Mouse (Mus musculus): ENCODE measurements around the gene Ankmy2. TPM values are rescaled to one million over a fixed set of nuclear protein-coding genes. Genes with fewer than 3 reads are reported as not detected.

Gene Ankmy2
- polyA plus RNA-seq, 1 experiment from 2014 or later, result 32.0 TPM

DNA sequence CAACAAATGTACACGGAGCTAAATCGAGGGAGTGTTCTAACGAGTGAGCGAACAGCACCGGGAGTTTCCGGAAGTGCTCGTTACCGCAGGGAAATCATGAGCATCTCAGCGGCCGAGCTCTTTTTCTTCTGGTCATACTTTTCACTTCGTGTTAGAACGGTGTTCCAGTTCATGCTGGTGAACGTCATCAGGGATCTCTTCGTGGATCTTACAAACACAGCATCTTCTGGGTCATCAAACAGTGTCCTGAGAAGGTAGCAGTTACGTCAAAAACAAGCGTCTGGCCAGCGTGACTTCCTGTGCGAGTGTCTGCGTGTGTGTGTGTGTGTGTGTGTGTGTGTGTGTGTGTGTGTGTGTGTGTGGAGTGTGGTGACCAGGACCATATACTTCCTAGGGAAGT, 51.5 kb downstream of the Ankmy2 start:
- Histone ChIP-seq H3K9me3 (ENCODE audit: control insufficient read depth, low read length) (no peaks in the 10 kb centered on the region), H3K9ac (ENCODE audit: low read depth, low read length) (no peak overlapping the region), H3K27ac (ENCODE audit: low read depth, low read length) (no peak overlapping the region), H3K36me3 (ENCODE audit: control insufficient read depth, insufficient read depth, low read length) (no peaks in the 10 kb centered on the region), H3K4me3 (ENCODE audit: low read depth, low read length) (no peak overlapping the region), H3K27me3 (ENCODE audit: control insufficient read depth, insufficient read depth, low read length) (no peaks in the 10 kb centered on the region), H3K4me2 (replicated peaks; ENCODE audit: low read depth, low read length) (no peak overlapping the region), H3K4me1 (replicated peaks; ENCODE audit: control insufficient read depth, insufficient read depth, low read length) (no peaks in the 10 kb centered on the region)
- DNase-seq (ENCODE audit: low spot score) (no peak), ATAC-seq (ENCODE audit: low FRiP score) (no peak)
- 82% methylated on average over 19 of the region's 19 CpGs for WGBS

DNA sequence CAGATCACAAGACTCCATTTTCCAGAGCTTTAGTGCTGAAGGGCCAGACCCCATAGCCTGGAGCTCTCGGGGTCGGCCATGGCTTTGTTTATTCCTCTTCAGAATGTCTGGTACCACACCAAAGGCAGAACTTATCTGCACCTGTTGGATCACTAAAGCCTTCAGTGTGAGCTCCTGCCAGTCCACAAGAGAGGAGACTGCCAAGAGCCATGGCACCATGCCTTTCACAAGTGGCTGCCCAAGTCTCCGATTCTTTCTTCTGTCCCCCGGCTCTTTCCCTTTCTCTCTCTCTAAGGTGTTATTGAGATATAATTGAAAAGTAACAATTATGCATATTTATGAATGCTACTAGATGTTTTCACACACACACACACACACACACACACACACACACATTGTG, 53.2 kb downstream of the Ankmy2 start:
- 92% methylated on average over 4 of the region's 4 CpGs for WGBS

DNA sequence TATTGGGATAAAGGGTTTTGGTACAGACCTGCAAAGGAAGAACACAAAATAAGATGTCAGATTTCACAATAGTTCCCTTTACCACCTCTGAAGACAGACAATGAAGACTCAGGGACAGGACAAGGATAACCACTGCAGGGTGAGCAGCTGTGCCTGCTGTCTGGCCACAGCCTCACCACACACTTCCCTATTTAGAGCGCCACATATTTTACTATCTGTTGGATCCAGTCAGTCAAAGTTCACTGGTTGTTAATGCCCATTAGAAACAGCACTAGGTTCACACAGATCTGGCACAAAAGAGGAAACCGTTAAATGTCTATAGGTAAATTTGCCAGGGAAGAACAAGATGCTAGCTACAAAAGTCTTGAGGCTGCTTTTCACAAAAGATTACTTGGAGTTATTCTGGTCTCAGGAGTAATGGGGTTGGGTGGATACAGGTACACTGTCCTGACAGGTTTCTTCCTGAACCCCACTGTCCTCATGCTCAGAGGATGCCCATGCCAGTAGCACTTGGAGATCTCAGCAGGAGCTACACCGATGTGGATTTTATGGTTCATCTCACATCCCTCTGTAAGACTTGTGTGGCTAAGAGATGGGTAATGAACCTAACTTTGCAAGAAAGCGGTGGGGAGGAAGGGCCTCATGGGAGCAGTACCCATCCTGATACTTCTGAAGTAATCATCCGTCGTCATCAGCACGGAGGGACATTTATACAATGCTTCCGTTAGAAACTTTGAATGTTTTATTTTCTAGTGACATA, 57.7 kb downstream of the Ankmy2 start:
- ATAC-seq (ENCODE audit: low FRiP score), result peak; percentile 60
- WGBS, result 55% methylated on average over 8 of the region's 8 CpGs

More for the DNA sequence above, 53.2 kb downstream of the Ankmy2 start:
- H3K27me3 ChIP-seq (ENCODE audit: control insufficient read depth, insufficient read depth, low read length), result no peaks in the 10 kb centered on the region
- H3K4me1 ChIP-seq (replicated peaks; ENCODE audit: control insufficient read depth, insufficient read depth, low read length), result no peaks in the 10 kb centered on the region
- ATAC-seq (ENCODE audit: low FRiP score) (no peak), DNase-seq (ENCODE audit: low spot score) (no peak)
- no peak overlapping the region for H3K4me3 ChIP-seq (ENCODE audit: low read depth, low read length)
- H3K9ac ChIP-seq (ENCODE audit: low read depth, low read length), result no peak overlapping the region
- H3K36me3 ChIP-seq (ENCODE audit: control insufficient read depth, insufficient read depth, low read length), result no peaks in the 10 kb centered on the region
- H3K9me3 ChIP-seq (ENCODE audit: control insufficient read depth, low read length), result no peaks in the 10 kb centered on the region
- no peak overlapping the region for H3K4me2 ChIP-seq (replicated peaks; ENCODE audit: low read depth, low read length)
- H3K27ac ChIP-seq (ENCODE audit: low read depth, low read length), result no peak overlapping the region

DNA sequence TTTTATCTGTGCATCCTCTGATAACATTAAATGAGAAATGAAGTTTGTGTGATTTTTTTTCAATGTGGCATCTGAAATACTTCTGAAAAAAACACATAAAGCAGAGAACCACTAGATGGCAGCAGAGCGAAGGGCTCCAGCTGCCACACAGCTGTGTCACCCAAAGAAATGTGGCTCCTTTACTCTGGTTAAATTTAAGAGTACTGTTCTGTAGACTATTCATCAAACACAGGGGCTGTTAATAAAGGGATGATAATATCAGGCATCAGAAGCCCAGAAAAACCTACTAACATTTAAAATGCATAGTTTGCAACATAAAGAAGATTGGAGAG, 58.2 kb downstream of the Ankmy2 start:
- no peak overlapping the region for H3K9ac ChIP-seq (ENCODE audit: low read depth, low read length)
- H3K4me1 ChIP-seq (replicated peaks; ENCODE audit: control insufficient read depth, insufficient read depth, low read length), result no peaks in the 10 kb centered on the region
- ATAC-seq (ENCODE audit: low FRiP score) (peak; percentile 77), DNase-seq (ENCODE audit: low spot score) (peak; percentile 81)
- H3K4me2 ChIP-seq (replicated peaks; ENCODE audit: low read depth, low read length), result no peak overlapping the region
- H3K27me3 ChIP-seq (ENCODE audit: control insufficient read depth, insufficient read depth, low read length), result no peaks in the 10 kb centered on the region
- H3K27ac ChIP-seq (ENCODE audit: low read depth, low read length), result no peak overlapping the region
- H3K36me3 ChIP-seq (ENCODE audit: control insufficient read depth, insufficient read depth, low read length), result no peaks in the 10 kb centered on the region
- no peak overlapping the region for H3K4me3 ChIP-seq (ENCODE audit: low read depth, low read length)
- no peaks in the 10 kb centered on the region for H3K9me3 ChIP-seq (ENCODE audit: control insufficient read depth, low read length)
- 0% methylated on average over 1 of the region's 1 CpGs for WGBS

More for the DNA sequence above, 57.7 kb downstream of the Ankmy2 start:
- DNase-seq (ENCODE audit: low spot score), result no peak
- Histone ChIP-seq H3K27me3 (ENCODE audit: control insufficient read depth, insufficient read depth, low read length) (no peaks in the 10 kb centered on the region), H3K4me3 (ENCODE audit: low read depth, low read length) (no peak overlapping the region), H3K9me3 (ENCODE audit: control insufficient read depth, low read length) (no peaks in the 10 kb centered on the region), H3K27ac (ENCODE audit: low read depth, low read length) (no peak overlapping the region), H3K4me1 (replicated peaks; ENCODE audit: control insufficient read depth, insufficient read depth, low read length) (no peaks in the 10 kb centered on the region), H3K9ac (ENCODE audit: low read depth, low read length) (no peak overlapping the region), H3K4me2 (replicated peaks; ENCODE audit: low read depth, low read length) (no peak overlapping the region), H3K36me3 (ENCODE audit: control insufficient read depth, insufficient read depth, low read length) (no peaks in the 10 kb centered on the region)

DNA sequence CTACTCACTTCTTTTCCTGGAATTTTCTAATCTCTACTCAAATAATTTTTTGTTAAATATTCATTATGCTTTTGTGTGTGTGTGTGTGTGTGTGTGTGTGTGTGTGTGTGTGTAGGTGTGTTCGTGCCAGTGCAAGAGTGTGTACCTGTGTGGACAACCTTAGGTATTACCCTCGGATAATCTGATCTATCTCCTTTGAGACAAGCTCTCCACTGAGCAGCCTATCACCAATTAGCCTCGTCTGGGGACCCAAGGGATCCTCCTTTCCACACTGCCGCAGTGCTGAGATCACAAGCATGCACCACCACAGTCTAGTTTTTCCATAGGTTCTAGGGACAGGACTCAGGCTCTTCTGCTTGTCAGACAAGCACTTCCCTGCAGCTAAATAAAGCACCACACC, 59.3 kb downstream of the Ankmy2 start:
- no peaks in the 10 kb centered on the region for H3K27me3 ChIP-seq (ENCODE audit: control insufficient read depth, insufficient read depth, low read length)
- no peak for ATAC-seq (ENCODE audit: low FRiP score)
- H3K27ac ChIP-seq (ENCODE audit: low read depth, low read length), result no peak overlapping the region
- H3K36me3 ChIP-seq (ENCODE audit: control insufficient read depth, insufficient read depth, low read length), result no peaks in the 10 kb centered on the region
- DNase-seq (ENCODE audit: low spot score), result no peak
- H3K4me3 ChIP-seq (ENCODE audit: low read depth, low read length), result no peak overlapping the region
- no peak overlapping the region for H3K4me2 ChIP-seq (replicated peaks; ENCODE audit: low read depth, low read length)
- WGBS, result 73% methylated on average over 4 of the region's 4 CpGs
- H3K9me3 ChIP-seq (ENCODE audit: control insufficient read depth, low read length), result no peaks in the 10 kb centered on the region
- no peaks in the 10 kb centered on the region for H3K4me1 ChIP-seq (replicated peaks; ENCODE audit: control insufficient read depth, insufficient read depth, low read length)
- no peak overlapping the region for H3K9ac ChIP-seq (ENCODE audit: low read depth, low read length)

DNA sequence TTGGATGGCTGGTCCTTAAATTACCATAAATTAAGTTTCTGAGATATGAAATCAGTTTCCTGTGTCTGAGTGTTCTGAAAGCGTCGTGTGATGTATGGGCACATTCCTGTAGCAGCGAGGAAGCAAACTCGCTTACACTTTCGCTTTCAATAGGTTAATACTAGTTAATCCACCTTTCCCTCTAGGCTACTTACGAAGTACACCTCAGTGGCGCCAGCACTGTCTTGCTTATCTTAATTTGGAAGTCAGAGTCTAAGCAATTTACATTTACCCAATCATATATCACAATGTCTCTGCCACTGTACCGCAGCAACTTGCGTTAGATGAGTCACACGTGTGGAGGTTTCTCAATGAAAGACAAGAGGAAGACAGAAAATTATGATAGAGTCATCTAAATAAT, 60.0 kb downstream of the Ankmy2 start:
- ATAC-seq (ENCODE audit: low FRiP score) (no peak), DNase-seq (ENCODE audit: low spot score) (no peak)
- 92% methylated on average over 10 of the region's 10 CpGs for WGBS
- Histone ChIP-seq H3K36me3 (ENCODE audit: control insufficient read depth, insufficient read depth, low read length) (no peaks in the 10 kb centered on the region), H3K27me3 (ENCODE audit: control insufficient read depth, insufficient read depth, low read length) (no peaks in the 10 kb centered on the region), H3K9me3 (ENCODE audit: control insufficient read depth, low read length) (no peaks in the 10 kb centered on the region), H3K9ac (ENCODE audit: low read depth, low read length) (no peak overlapping the region), H3K4me3 (ENCODE audit: low read depth, low read length) (no peak overlapping the region), H3K27ac (ENCODE audit: low read depth, low read length) (no peak overlapping the region), H3K4me1 (replicated peaks; ENCODE audit: control insufficient read depth, insufficient read depth, low read length) (no peaks in the 10 kb centered on the region), H3K4me2 (replicated peaks; ENCODE audit: low read depth, low read length) (no peak overlapping the region)

DNA sequence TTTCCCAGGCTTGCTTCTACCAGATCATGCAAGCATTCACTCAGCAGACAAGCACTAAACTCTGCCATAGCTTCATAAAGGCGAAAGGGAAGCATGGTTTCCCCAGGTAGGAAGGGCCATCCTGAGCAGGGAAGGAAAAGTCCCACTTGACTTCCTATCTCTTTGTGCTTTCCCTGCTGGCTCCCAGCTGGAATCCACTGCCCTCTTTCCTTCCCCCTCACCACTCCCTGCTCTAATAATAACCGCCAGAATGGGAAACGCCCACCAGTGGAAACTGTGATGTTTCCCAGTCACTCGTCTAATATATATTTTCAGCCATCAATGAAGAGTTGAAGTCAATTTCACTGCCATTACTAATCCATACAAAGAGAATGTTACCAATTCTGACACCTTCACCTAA, 67.5 kb downstream of the Ankmy2 start:
- H3K4me3 ChIP-seq (ENCODE audit: low read depth, low read length), result no peak overlapping the region
- H3K9me3 ChIP-seq (ENCODE audit: control insufficient read depth, low read length), result no peaks in the 10 kb centered on the region
- WGBS, result 73% methylated on average over 4 of the region's 4 CpGs
- H3K27me3 ChIP-seq (ENCODE audit: control insufficient read depth, insufficient read depth, low read length), result no peaks in the 10 kb centered on the region
- H3K27ac ChIP-seq (ENCODE audit: low read depth, low read length), result no peak overlapping the region
- H3K9ac ChIP-seq (ENCODE audit: low read depth, low read length), result no peak overlapping the region
- no peaks in the 10 kb centered on the region for H3K4me1 ChIP-seq (replicated peaks; ENCODE audit: control insufficient read depth, insufficient read depth, low read length)
- no peak overlapping the region for H3K4me2 ChIP-seq (replicated peaks; ENCODE audit: low read depth, low read length)
- no peak for DNase-seq (ENCODE audit: low spot score)
- no peak for ATAC-seq (ENCODE audit: low FRiP score)
- H3K36me3 ChIP-seq (ENCODE audit: control insufficient read depth, insufficient read depth, low read length), result no peaks in the 10 kb centered on the region

DNA sequence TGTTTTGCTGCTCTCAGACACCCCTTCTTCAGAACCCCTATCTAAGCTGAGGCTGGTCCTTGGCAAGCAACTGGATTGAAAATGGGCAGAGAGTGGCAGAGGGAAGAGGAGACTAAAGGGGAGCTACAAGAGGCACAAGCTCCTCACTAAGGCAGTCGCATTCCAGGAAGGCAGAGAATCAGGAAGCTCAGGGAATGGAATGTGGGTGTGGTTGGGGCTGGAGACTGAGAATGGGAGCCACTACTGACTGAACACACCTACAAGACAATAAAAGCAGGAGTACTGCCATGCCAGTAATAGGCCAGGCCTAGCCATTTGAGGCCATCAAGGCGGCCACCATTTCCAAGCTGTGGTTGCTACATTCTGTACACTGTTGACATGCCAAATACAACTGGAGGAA, 74.5 kb downstream of the Ankmy2 start:
- H3K27ac ChIP-seq (ENCODE audit: low read depth, low read length), result no peak overlapping the region
- no peaks in the 10 kb centered on the region for H3K4me1 ChIP-seq (replicated peaks; ENCODE audit: control insufficient read depth, insufficient read depth, low read length)
- H3K9ac ChIP-seq (ENCODE audit: low read depth, low read length), result no peak overlapping the region
- H3K36me3 ChIP-seq (ENCODE audit: control insufficient read depth, insufficient read depth, low read length), result no peaks in the 10 kb centered on the region
- H3K27me3 ChIP-seq (ENCODE audit: control insufficient read depth, insufficient read depth, low read length), result no peaks in the 10 kb centered on the region
- ATAC-seq (ENCODE audit: low FRiP score) (no peak), DNase-seq (ENCODE audit: low spot score) (no peak)
- 93% methylated on average over 2 of the region's 2 CpGs for WGBS
- no peak overlapping the region for H3K4me3 ChIP-seq (ENCODE audit: low read depth, low read length)
- H3K9me3 ChIP-seq (ENCODE audit: control insufficient read depth, low read length), result no peaks in the 10 kb centered on the region
- no peak overlapping the region for H3K4me2 ChIP-seq (replicated peaks; ENCODE audit: low read depth, low read length)

DNA sequence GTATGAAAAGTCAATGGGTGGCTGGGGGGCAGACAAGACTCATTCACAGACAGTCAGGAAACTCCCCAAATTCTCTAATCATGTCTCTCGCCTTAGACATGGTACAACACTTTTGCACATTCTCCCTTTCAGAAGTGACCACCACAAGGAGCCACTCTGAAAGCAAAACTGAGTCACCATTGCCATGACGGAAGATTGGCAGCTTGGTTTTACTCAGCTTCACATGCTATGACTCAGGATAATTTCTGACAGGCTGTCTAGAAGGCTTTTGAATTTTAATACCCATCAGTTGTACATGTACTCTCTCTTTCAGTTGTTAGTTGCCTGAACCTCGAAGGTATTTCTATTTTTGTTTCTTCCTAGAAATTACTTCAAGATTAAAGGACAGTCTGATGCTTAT, 84.3 kb downstream of the Ankmy2 start:
- Histone ChIP-seq H3K36me3 (ENCODE audit: control insufficient read depth, insufficient read depth, low read length) (no peaks in the 10 kb centered on the region), H3K4me3 (ENCODE audit: low read depth, low read length) (no peak overlapping the region), H3K27me3 (ENCODE audit: control insufficient read depth, insufficient read depth, low read length) (no peaks in the 10 kb centered on the region), H3K4me1 (replicated peaks; ENCODE audit: control insufficient read depth, insufficient read depth, low read length) (no peaks in the 10 kb centered on the region), H3K27ac (ENCODE audit: low read depth, low read length) (no peak overlapping the region), H3K4me2 (replicated peaks; ENCODE audit: low read depth, low read length) (no peak overlapping the region), H3K9ac (ENCODE audit: low read depth, low read length) (no peak overlapping the region), H3K9me3 (ENCODE audit: control insufficient read depth, low read length) (no peaks in the 10 kb centered on the region)
- no peak for DNase-seq (ENCODE audit: low spot score)
- 85% methylated on average over 3 of the region's 3 CpGs for WGBS
- no peak for ATAC-seq (ENCODE audit: low FRiP score)

All from hindbrain, embryonic 11.5 days (tissue).